8 mouse cellular contexts compared by ENCODE assay signal in the genomic region with DNA sequence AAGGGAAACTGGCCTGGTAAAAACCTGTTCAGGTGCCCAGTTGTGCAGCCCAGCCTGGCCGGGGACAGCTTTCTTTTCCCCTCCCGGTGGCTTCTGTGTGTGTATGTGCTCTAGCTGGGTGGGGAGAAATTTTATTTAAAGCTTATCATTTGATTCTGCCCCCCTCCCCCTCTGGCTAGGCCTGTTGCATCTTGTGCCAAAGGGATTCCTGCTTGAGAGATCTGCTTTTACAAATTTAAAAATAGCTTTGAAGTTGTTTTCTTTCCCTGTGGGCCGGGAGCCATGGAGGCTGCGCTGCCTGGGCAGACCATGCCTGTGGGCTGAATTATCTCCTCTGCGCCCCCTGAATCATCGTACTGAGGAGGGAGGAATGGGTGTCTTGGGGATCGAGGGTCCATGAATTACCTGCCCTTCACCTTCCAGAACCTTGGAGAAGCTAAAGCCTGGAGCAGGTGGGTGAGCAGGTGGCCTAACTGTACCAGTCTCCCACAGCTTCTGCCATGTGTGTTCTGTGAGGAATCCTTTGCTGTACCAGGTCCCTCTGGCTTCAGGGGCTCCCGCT. TPM values are rescaled to one million over a fixed set of nuclear protein-coding genes. Genes with fewer than 3 reads are reported as not detected.
DNase-seq lines count a peak whose midpoint lies in the region; TF ChIP-seq lines count a peak whose summit lies in the region.

No protein-coding gene starts in this region.

- H3K27me3 ChIP-seq in myocyte (ENCODE audit: control insufficient read depth, insufficient read depth, insufficient read length), result no peaks in the 10 kb centered on the region

- H3K36me3 ChIP-seq in myocyte (ENCODE audit: control insufficient read depth, insufficient read depth), result peaks cover under 1% of the 10 kb centered on the region

- no peak for TF ChIP-seq POLR2A in myocyte (IDR thresholded peaks at IDR 0.05; ENCODE audit: insufficient read length, low read depth)

- peak; percentile 34 to 66 for DNase-seq in left cerebral cortex, adult 18-20 months (ENCODE audit: low spot score in 2 of 2)
- no peak for DNase-seq in left cerebral cortex, adult 11 months (ENCODE audit: low spot score)
- DNase-seq in cerebellum, adult 9-11 months, result peak; percentile 84
- DNase-seq in heart, adult 18-20 months, result peak; percentile 76 to 78
- DNase-seq in spleen, postnatal 10 days (ENCODE audit: low spot score in 2 of 2), result no peak
- DNase-seq in thymus, postnatal 0 days (ENCODE audit: low spot score), result no peak
- no peak for DNase-seq in ovary, postnatal 14 days (ENCODE audit: low spot score)

- no peak overlapping the region for H3ac ChIP-seq in myocyte (ENCODE audit: control insufficient read depth, insufficient read length)

- H3K4me2 ChIP-seq in myocyte (ENCODE audit: low read depth), result peak overlapping the region; percentile 8

- no peak overlapping the region for H3K4me3 ChIP-seq in myocyte

- no peaks in the 10 kb centered on the region for H3K79me2 ChIP-seq in myocyte (ENCODE audit: control insufficient read depth, insufficient read depth)

TF ChIP-seq in myocyte, 11 proteins besides CTCF, POLR2A, EP300 and RAD21:
- no peak for TF ChIP-seq TCF3 (IDR thresholded peaks at IDR 0.05; ENCODE audit: insufficient read length, low read depth)
- TF ChIP-seq MYOG (IDR thresholded peaks at IDR 0.05; ENCODE audit: control insufficient read depth in 1 of 3, insufficient read depth in 1 of 3, insufficient read length in 2 of 3, low read depth in 2 of 3), result no peak
- TF ChIP-seq POLR2AphosphoS2 (IDR thresholded peaks at IDR 0.05; ENCODE audit: insufficient read length, low read depth), result no peak
- TF ChIP-seq SRF (IDR thresholded peaks at IDR 0.05; ENCODE audit: control insufficient read depth, insufficient read length, low read depth), result no peak
- no peak for TF ChIP-seq USF1 (IDR thresholded peaks at IDR 0.05; ENCODE audit: low read depth)
- no peak for TF ChIP-seq TCF12 (IDR thresholded peaks at IDR 0.05; ENCODE audit: insufficient read depth, poor library complexity, severe bottlenecking)
- TF ChIP-seq REST (IDR thresholded peaks at IDR 0.05; ENCODE audit: insufficient read depth, insufficient read length), result no peak
- TF ChIP-seq MAX (IDR thresholded peaks at IDR 0.05; ENCODE audit: low read depth), result no peak
- no peak for TF ChIP-seq MYOD1 (IDR thresholded peaks at IDR 0.05; ENCODE audit: control insufficient read depth in 1 of 3, insufficient read length in 2 of 3, low read depth in 2 of 3)
- TF ChIP-seq E2F4 (IDR thresholded peaks at IDR 0.05; ENCODE audit: insufficient read depth), result no peak
- no peak for TF ChIP-seq CEBPB (IDR thresholded peaks at IDR 0.05; ENCODE audit: insufficient read depth, poor library complexity, severe bottlenecking)
TF ChIP-seq in myocyte: peak in this region for 0.

RNA-seq across cellular contexts. Expression of a gene that starts 52.2 kb away (rescaled TPM):
- 10 to 100 TPM; 44.2 to 49.4 TPM for total RNA-seq in left cerebral cortex, adult 18-20 months (2021)
- 10 to 100 TPM; 32.6 to 32.7 TPM for total RNA-seq in heart, adult 18-20 months (2021)
- 15.0 TPM for polyA plus RNA-seq in myocyte (2012; fragmentation: generic; extraction: Trizol)
- polyA plus RNA-seq in thymus, postnatal 0 days (2015; fragmentation: Nextera tagmentation; extraction: Ambion mirVana), result 14.8 TPM in 2 replicates

Comparison
In these comparisons a context has a peak if more than half of its experiments do, and no peak if none do; other contexts are left out.
1. DNase-seq: peak in left cerebral cortex, adult 18-20 months (2 of 2), cerebellum, adult 9-11 months (single experiment) and heart, adult 18-20 months (2 of 2); none in left cerebral cortex, adult 11 months (single experiment), spleen, postnatal 10 days (0 of 2), thymus, postnatal 0 days (single experiment) and ovary, postnatal 14 days (single experiment).